Mouse (Mus musculus) limb, embryonic 13.5 days (tissue): Measurements from ENCODE around the gene Vim. TPM values are rescaled to one million over a fixed set of nuclear protein-coding genes. Genes with fewer than 3 reads are reported as not detected.
"Not testable (repeated sequence)": the region's sequence is repeated elsewhere in the genome, so short reads cannot be mapped to it uniquely, and the experiment has no call there.

Source experiments
- ATAC-seq: fragments of 200-750 bp; cut with Nextera tagmentation; 2 replicates; pipeline ENCODE4 v1.8.0; 2017; ENCODE audit warnings: low read depth, moderate number of reproducible peaks, moderate TSS enrichment; ENCODE audit not compliant: low FRiP score
- H3K27ac ChIP-seq: fragments of 300-500 bp; sonication (generic); 2 replicates; pipeline ENCODE4 v1.5.1; 2015; ENCODE audit warnings: inconsistent platforms, mild to moderate bottlenecking, moderate library complexity
- H3K27me3 ChIP-seq: fragments of 300-500 bp; sonication (generic); 2 replicates; pipeline ENCODE4 v1.6.1; 2015; ENCODE audit warnings: mild to moderate bottlenecking, inconsistent platforms
- H3K36me3 ChIP-seq: fragments of 300-500 bp; sonication (generic); 2 replicates; pipeline ENCODE4 v1.6.1; 2015; ENCODE audit warnings: inconsistent platforms, mild to moderate bottlenecking, moderate library complexity
- H3K4me1 ChIP-seq: fragments of 300-500 bp; sonication (generic); 2 replicates; pipeline ENCODE4 v1.6.1; 2015; ENCODE audit warnings: inconsistent platforms
- H3K4me2 ChIP-seq: fragments of 300-500 bp; sonication (generic); replicated peaks from 2 replicates; pipeline ENCODE4 v1.6.1; 2015; ENCODE audit warnings: inconsistent platforms, mild to moderate bottlenecking, moderate library complexity
- H3K4me3 ChIP-seq: fragments of 300-500 bp; sonication (generic); 2 replicates; pipeline ENCODE4 v1.5.1; 2015; ENCODE audit warnings: moderate library complexity, mild to moderate bottlenecking, inconsistent platforms
- H3K9ac ChIP-seq: fragments of 300-500 bp; sonication (generic); 2 replicates; pipeline ENCODE4 v1.6.1; 2015; ENCODE audit warnings: mild to moderate bottlenecking, inconsistent platforms
- H3K9me3 ChIP-seq: fragments of 300-500 bp; sonication (generic); 2 replicates; pipeline ENCODE4 v1.6.1; 2016; ENCODE audit warnings: inconsistent platforms
- WGBS: fragments of 180-500 bp; shearing (Covaris S2); methylation state at CpG from one replicate; pipeline ENCODE4 v1.1.7; 2015; 5-methylcytosine and 5-hydroxymethylcytosine counted together
- polyA plus RNA-seq: library from polyadenylated mRNA; unstranded; fragments of >200 nt; fragmentation: Nextera tagmentation; extraction: Ambion mirVana; gene quantifications from 2 replicates; pipeline ENCODE4 v1.2.1, GENCODE M21; 2015

Gene Vim
- polyA plus RNA-seq, 1 experiment from 2014 or later, result 871 TPM

- H3K9ac ChIP-seq, result no peak overlapping the region
- H3K4me3 ChIP-seq, result no peak overlapping the region
- 91% methylated on average over 1 of the region's 1 CpGs for WGBS
- no peak overlapping the region for H3K27ac ChIP-seq
- H3K36me3 ChIP-seq, result no peaks in the 10 kb centered on the region
- no peaks in the 10 kb centered on the region for H3K9me3 ChIP-seq
- no peaks in the 10 kb centered on the region for H3K4me1 ChIP-seq
- H3K27me3 ChIP-seq, result no peaks in the 10 kb centered on the region
- no peak for ATAC-seq
- H3K4me2 ChIP-seq, result no peak overlapping the region
Measured at GRCm38 (mm10) chr2:13596965-13597656, 23.4 kb downstream of the Vim start.

DNA sequence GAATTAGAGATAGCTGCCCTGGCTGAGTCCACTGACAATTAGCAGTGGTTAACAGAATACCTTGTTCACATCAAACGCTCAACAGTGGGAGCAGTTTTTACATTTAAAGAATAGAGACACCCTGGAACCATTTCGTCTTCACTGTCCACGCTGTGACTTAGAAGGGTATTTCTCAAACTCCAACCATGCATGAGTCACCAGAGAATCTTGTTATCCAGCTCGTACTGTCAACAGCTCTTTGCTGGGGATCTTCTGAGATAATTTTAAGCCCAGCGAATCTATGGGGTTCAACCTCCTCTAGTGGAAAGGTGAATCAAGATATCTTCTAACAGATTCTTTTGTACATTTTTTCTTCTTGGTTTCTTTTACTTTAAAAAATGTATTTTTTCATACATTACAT, 24.4 kb downstream of the Vim start:
- 75% methylated on average over 5 of the region's 5 CpGs for WGBS

GRCm38 (mm10) chr2:13603093-13603492, 29.4 kb downstream of the Vim start:
- Histone ChIP-seq H3K9me3 (no peaks in the 10 kb centered on the region), H3K4me3 (no peak overlapping the region), H3K4me1 (no peaks in the 10 kb centered on the region), H3K27ac (no peak overlapping the region), H3K9ac (no peak overlapping the region), H3K27me3 (no peaks in the 10 kb centered on the region), H3K4me2 (no peak overlapping the region), H3K36me3 (no peaks in the 10 kb centered on the region)
- no peak for ATAC-seq

More for the DNA sequence above, 24.4 kb downstream of the Vim start:
- H3K9me3 ChIP-seq, result no peaks in the 10 kb centered on the region
- H3K4me2 ChIP-seq, result no peak overlapping the region
- H3K9ac ChIP-seq, result no peak overlapping the region
- no peak overlapping the region for H3K4me3 ChIP-seq
- H3K4me1 ChIP-seq, result no peaks in the 10 kb centered on the region
- no peak for ATAC-seq
- H3K36me3 ChIP-seq, result no peaks in the 10 kb centered on the region
- H3K27me3 ChIP-seq, result no peaks in the 10 kb centered on the region
- H3K27ac ChIP-seq, result no peak overlapping the region

GRCm38 (mm10) chr2:13603636-13604035, 29.9 kb downstream of the Vim start:
- H3K27ac ChIP-seq, H3K36me3 ChIP-seq, H3K9me3 ChIP-seq, H3K9ac ChIP-seq, H3K4me2 ChIP-seq, ATAC-seq, H3K4me1 ChIP-seq, H3K4me3 ChIP-seq, H3K27me3 ChIP-seq: not testable (repeated sequence)
- WGBS, result 56% methylated on average over 5 of the region's 5 CpGs

DNA sequence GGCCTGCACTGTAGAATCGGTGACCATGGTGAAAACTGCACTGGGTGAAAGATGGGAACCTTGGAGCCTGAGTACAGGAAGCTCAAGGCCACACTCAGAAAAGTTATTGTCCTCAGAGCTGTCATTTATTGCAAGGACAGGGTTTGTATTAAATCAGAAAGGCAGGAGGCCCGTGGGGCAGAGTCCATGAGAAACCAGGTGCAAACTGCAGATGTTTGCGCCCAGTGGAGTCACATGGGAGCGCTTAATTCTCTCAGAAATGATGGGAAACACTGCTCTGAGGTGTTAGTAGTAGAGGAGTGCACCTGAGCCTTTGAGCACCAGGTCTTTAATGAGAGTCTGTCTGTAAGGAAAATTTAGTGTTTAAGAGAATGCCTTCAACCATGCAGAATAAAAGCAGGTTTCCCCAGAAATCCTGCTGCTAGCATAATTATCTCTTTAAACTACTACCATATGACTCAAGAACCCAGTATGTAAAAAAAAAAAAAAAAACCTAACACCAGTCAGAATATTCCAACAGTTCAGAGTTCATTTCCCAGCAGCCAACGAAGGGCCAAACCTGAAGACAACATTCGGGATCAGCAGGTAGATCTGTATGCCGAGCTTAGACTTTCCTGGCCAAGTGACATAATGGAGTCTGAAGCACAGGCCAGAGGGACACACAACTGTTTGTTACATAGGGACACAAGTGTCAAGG, 56.6 kb downstream of the Vim start:
- H3K36me3 ChIP-seq, result no peaks in the 10 kb centered on the region
- no peak overlapping the region for H3K27ac ChIP-seq
- ATAC-seq, result peak; percentile 80
- no peak overlapping the region for H3K9ac ChIP-seq
- H3K4me2 ChIP-seq, result no peak overlapping the region
- WGBS, result 31% methylated on average over 7 of the region's 7 CpGs
- H3K4me3 ChIP-seq, result no peak overlapping the region
- H3K4me1 ChIP-seq, result peaks cover 11% of the 10 kb centered on the region
- H3K9me3 ChIP-seq, result no peaks in the 10 kb centered on the region
- H3K27me3 ChIP-seq, result no peaks in the 10 kb centered on the region

Other genes with a start within 250 kb of the Vim start
- gene Cubn, start 82.1 kb upstream of the Vim start, polyA plus RNA-seq, result 0.06 and 0.19 TPM in 2 replicates
- 10.2 and 12.6 TPM in 2 replicates for gene Trdmt1, start 29.3 kb upstream of the Vim start, polyA plus RNA-seq
- gene St8sia6, start 220.1 kb downstream of the Vim start, polyA plus RNA-seq, result 1.2 and 1.3 TPM in 2 replicates